Mouse (Mus musculus): ENCODE data around the gene Tmem184b.

DNA sequence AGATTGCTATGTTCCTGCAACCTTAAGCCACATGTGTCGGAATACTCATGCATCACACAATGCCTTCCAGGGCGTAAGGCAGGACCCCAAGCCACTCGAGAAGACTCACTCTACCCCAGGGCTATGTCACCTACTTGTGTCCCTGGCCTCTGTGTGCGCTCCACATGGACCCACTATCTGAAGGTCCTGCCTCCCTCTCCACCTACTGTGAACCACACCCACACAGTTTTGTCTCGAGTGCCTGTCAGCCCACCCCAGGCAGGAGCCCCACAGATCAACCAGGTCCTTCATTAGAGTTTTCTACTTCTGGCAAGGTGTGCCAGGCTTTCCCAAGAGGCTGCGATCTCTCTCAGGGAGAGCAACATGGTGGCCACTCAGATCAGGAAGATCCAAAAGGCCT, 8.1 kb downstream of the Tmem184b start:
- no peak for TF ChIP-seq CTCF (IDR thresholded peaks at IDR 0.05; ENCODE audit: insufficient read depth, low read length)
- no peak for TF ChIP-seq POLR2A (IDR thresholded peaks at IDR 0.05; ENCODE audit: borderline replicate concordance, extremely low read depth, low read depth, low read length)
